Comparison of ENCODE assay signal across 15 mouse cellular contexts in the genomic region with DNA sequence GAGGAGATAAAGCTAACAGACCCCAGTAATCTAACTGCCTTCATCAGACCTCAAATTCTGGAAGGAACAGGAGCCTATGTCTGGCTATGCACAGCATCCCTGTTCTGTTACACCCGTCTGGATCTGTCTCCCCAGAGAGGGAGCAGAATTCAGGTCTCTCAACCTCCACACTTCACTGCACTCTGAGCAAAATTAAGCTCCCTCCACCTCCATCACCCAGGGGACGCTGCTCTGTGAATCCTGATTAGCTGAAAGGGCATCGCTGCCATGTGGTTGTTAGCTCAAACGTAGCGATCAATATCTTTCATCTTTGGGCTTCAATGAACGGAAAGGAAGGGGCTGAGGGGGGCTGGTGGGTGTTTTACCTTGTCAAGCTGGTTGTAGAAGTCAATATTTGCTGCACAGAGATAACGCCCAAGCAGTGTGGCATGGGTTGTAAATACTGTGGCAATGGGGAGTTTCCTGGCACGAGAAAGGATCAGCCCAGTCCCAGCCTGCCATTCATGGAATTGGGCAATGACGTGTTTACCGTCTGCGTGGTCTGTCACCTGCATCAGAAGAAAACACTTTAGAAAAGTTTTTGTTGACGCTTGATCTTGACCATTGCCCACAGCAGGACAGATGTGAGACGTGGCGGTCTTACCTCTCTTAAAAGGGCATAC. TPM values are rescaled to one million over a fixed set of nuclear protein-coding genes. Genes with fewer than 3 reads are reported as not detected.
DNase-seq lines count a peak whose midpoint lies in the region; ATAC-seq lines count a peak whose summit lies in the region.
"Had no signal": no experiment of that assay in that cellular context is flagged by ENCODE, and none has a peak within 500 bp of the region (broad histone marks: within the 10 kb centered on the region; RNA-seq: fewer than 3 reads in every experiment).

No protein-coding gene starts in this region.

- H3K4me3 ChIP-seq in hindbrain, embryonic 11.5 days (ENCODE audit: low read depth, low read length) = no peak overlapping the region
- H3K4me3 ChIP-seq in liver, embryonic 13.5 days (replicated peaks) = no peak overlapping the region
- no peak overlapping the region for H3K4me3 ChIP-seq in neural tube, embryonic 13.5 days

- no peak overlapping the region for H3K9ac ChIP-seq in hindbrain, embryonic 11.5 days (ENCODE audit: low read depth, low read length)
- H3K9ac ChIP-seq in liver, embryonic 13.5 days = no peak overlapping the region
- H3K9ac ChIP-seq in neural tube, embryonic 13.5 days = no peak overlapping the region

- 72% methylated on average over 14 of the region's 14 CpGs for WGBS in hindbrain, embryonic 11.5 days
- 55% methylated on average over 14 of the region's 14 CpGs for WGBS in liver, embryonic 13.5 days (ENCODE audit: insufficient replicate concordance)
- WGBS in neural tube, embryonic 13.5 days = 66% methylated on average over 14 of the region's 14 CpGs

- 0 out of 2 replicates have a peak, but pooled peaks cover 5% of the 10 kb centered on the region for H3K4me1 ChIP-seq in hindbrain, embryonic 11.5 days (replicated peaks; ENCODE audit: control insufficient read depth, insufficient read depth, low read length)
- no peaks in the 10 kb centered on the region; the same call in 1 of the 2 replicates for H3K4me1 ChIP-seq in liver, embryonic 13.5 days (replicated peaks)
- H3K4me1 ChIP-seq in neural tube, embryonic 13.5 days (replicated peaks) = peaks cover 13% of the 10 kb centered on the region

- DNase-seq in brain, adult 2 months (ENCODE audit: low read depth, low spot score) = peak; percentile 3
- DNase-seq in hindbrain, embryonic 11.5 days (ENCODE audit: low spot score) = peak; percentile 19
- no peak for DNase-seq in liver, embryonic 13.5 days
- no peak for DNase-seq in thymus, postnatal 10 days (ENCODE audit: low spot score in 2 of 2)
- no peak for DNase-seq in kidney, adult 9 months
- DNase-seq: lung, postnatal 4 days; right cerebral cortex, postnatal 4 days had no signal

- no peaks in the 10 kb centered on the region for H3K9me3 ChIP-seq in hindbrain, embryonic 11.5 days (ENCODE audit: control insufficient read depth, low read length)
- H3K9me3 ChIP-seq in liver, embryonic 13.5 days (replicated peaks) = no peaks in the 10 kb centered on the region
- no peaks in the 10 kb centered on the region for H3K9me3 ChIP-seq in neural tube, embryonic 13.5 days

- no peak overlapping the region for H3K27ac ChIP-seq in hindbrain, embryonic 11.5 days (ENCODE audit: low read depth, low read length)
- H3K27ac ChIP-seq in liver, embryonic 13.5 days = no peak overlapping the region
- no peak overlapping the region for H3K27ac ChIP-seq in neural tube, embryonic 13.5 days (replicated peaks)
- H3K27ac ChIP-seq: kidney, postnatal 0 days had no signal

- H3K4me2 ChIP-seq in hindbrain, embryonic 11.5 days (replicated peaks; ENCODE audit: low read depth, low read length) = no peak overlapping the region
- H3K4me2 ChIP-seq in liver, embryonic 13.5 days = no peak overlapping the region
- H3K4me2 ChIP-seq in neural tube, embryonic 13.5 days = peak overlapping the region; percentile 8; the same call in 1 of the 2 replicates

- no peaks in the 10 kb centered on the region for H3K36me3 ChIP-seq in hindbrain, embryonic 11.5 days (ENCODE audit: control insufficient read depth, insufficient read depth, low read length)
- H3K36me3 ChIP-seq in liver, embryonic 13.5 days = peaks cover 5% of the 10 kb centered on the region; the same call in 1 of the 2 replicates
- no peaks in the 10 kb centered on the region for H3K36me3 ChIP-seq in neural tube, embryonic 13.5 days

- peak; percentile 60 for ATAC-seq in hindbrain, embryonic 11.5 days (ENCODE audit: low FRiP score)
- ATAC-seq in liver, embryonic 13.5 days (ENCODE audit: low read depth) = peak; percentile 63
- peak; percentile 59; the same call in 1 of the 2 replicates for ATAC-seq in neural tube, embryonic 13.5 days (ENCODE audit: low read depth)
- ATAC-seq in monocyte, adult 5-6 weeks (replicated peaks; ENCODE audit: insufficient number of reproducible peaks, low FRiP score, low TSS enrichment, poor library complexity, severe bottlenecking) = no peak

- H3K27me3 ChIP-seq in hindbrain, embryonic 11.5 days (ENCODE audit: control insufficient read depth, insufficient read depth, low read length) = no peaks in the 10 kb centered on the region
- H3K27me3 ChIP-seq in liver, embryonic 13.5 days = no peaks in the 10 kb centered on the region
- H3K27me3 ChIP-seq in neural tube, embryonic 13.5 days = no peaks in the 10 kb centered on the region

RNA-seq across cellular contexts. Expression of gene Gys2, which starts 13.8 kb away (rescaled TPM):
- 0.46 TPM in 1 of 2 replicates, not detected in the other for polyA plus RNA-seq in hindbrain, embryonic 11.5 days (2014; fragmentation: Nextera tagmentation; extraction: Ambion mirVana)
- 37.9 and 53.3 TPM in 2 replicates for polyA plus RNA-seq in liver, embryonic 13.5 days (2015; fragmentation: Nextera tagmentation; extraction: Ambion mirVana)
- not detected in 2 replicates for polyA plus RNA-seq in neural tube, embryonic 13.5 days (2015; fragmentation: Nextera tagmentation; extraction: Ambion mirVana)
- total RNA-seq in monocyte, adult 5-6 weeks (2017) = not detected in 3 replicates
- total RNA-seq: common myeloid progenitor, adult 5-6 weeks; heart, adult 8-10 months; layer of hippocampus, postnatal 10 days had no signal
- polyA plus RNA-seq: kidney, postnatal 0 days; limb, embryonic 11.5 days had no signal

RNA-seq across cellular contexts. Expression of gene Spx, which starts 45.9 kb away (rescaled TPM):
- 5.7 and 6.3 TPM in 2 replicates for polyA plus RNA-seq in hindbrain, embryonic 11.5 days (2014; fragmentation: Nextera tagmentation; extraction: Ambion mirVana)
- 0.17 and 0.29 TPM in 2 replicates for polyA plus RNA-seq in liver, embryonic 13.5 days (2015; fragmentation: Nextera tagmentation; extraction: Ambion mirVana)
- polyA plus RNA-seq in neural tube, embryonic 13.5 days (2015; fragmentation: Nextera tagmentation; extraction: Ambion mirVana) = 0.72 and 0.78 TPM in 2 replicates
- 0.58 TPM in 1 of 3 replicates, not detected in the others for total RNA-seq in monocyte, adult 5-6 weeks (2017)
- total RNA-seq: common myeloid progenitor, adult 5-6 weeks; heart, adult 8-10 months; heart, postnatal 25 days had no signal

RNA-seq across cellular contexts. Expression of gene Ldhb, which starts 48.6 kb away (rescaled TPM):
- 388 and 406 TPM in 2 replicates for polyA plus RNA-seq in hindbrain, embryonic 11.5 days (2014; fragmentation: Nextera tagmentation; extraction: Ambion mirVana)
- 41.0 and 43.0 TPM in 2 replicates for polyA plus RNA-seq in liver, embryonic 13.5 days (2015; fragmentation: Nextera tagmentation; extraction: Ambion mirVana)
- polyA plus RNA-seq in neural tube, embryonic 13.5 days (2015; fragmentation: Nextera tagmentation; extraction: Ambion mirVana) = 522 and 568 TPM in 2 replicates
- 3.5 to 10.0 TPM (median 5.1 TPM) in 3 replicates for total RNA-seq in monocyte, adult 5-6 weeks (2017)

Comparison
In these comparisons a context has a peak if more than half of its experiments do, and no peak if none do; other contexts are left out.
1. DNase-seq: peak in brain, adult 2 months (single experiment) and hindbrain, embryonic 11.5 days (single experiment); none in liver, embryonic 13.5 days (single experiment), thymus, postnatal 10 days (0 of 2) and kidney, adult 9 months (single experiment).
2. RNA of gene Gys2, which starts 13.8 kb away (polyA plus RNA-seq): 37.9 to 53.3 TPM in liver, embryonic 13.5 days; 0.46 TPM in hindbrain, embryonic 11.5 days and not detected in neural tube, embryonic 13.5 days; every median in the first group is over 10 times any median in the second.